Comparison of ENCODE assay signal across 1 mouse cellular context in the genomic region with DNA sequence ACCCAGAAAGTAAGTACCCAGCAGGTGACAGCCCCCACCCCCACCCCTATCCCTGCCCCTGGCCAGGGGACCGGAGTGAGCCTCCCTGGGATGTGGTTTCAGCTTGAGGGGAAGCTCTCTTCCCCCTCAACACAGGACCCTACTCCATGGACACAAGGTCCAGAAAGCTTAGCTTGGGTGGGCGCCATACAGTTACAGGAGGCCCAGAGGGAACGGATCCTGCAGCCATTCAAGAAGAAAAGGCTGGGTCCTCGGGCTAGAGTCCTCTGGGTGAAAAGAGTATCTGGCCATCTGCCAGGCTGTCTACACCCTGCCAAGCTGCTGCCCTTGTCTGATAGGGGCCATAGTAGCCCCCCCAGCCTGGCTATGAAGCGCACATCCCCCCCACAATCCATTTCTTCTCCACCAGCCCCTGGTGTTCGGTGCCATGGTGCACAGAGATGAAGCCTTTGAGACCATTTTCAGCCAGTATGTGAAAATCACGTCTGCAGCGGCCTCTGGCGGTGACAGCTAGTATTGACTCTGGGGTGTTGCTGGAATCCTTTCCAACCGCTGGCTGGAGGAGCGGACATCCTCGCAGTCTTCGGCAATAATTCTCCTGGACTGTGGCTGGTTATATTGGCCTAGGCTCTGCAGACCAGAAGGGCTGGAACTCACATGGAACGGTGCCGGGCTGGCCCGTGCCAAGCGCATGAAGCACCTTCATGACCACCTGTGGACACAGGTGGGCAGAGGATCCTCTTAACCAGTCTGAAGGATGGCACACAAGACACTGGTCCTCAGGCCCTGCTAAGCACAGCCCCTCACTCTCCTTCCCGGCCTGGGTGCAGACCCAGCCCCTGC.
TF ChIP-seq lines count a peak whose summit lies in the region.

No protein-coding gene starts in this region.

TF ChIP-seq in C2C12, 6 proteins besides CTCF, POLR2A, EP300 and RAD21 (continued from another document):
- TF ChIP-seq MAX (IDR thresholded peaks at IDR 0.05) (no peak), USF1 (IDR thresholded peaks at IDR 0.05; ENCODE audit: low read depth) (no peak), MYOG (IDR thresholded peaks at IDR 0.05; ENCODE audit: control insufficient read depth, extremely low read depth, insufficient read length) (no peak), MYOD1 (IDR thresholded peaks at IDR 0.05; ENCODE audit: control insufficient read depth, insufficient read length, low read depth) (no peak), CEBPB (IDR thresholded peaks at IDR 0.05; ENCODE audit: low read depth) (no peak)
TF ChIP-seq in C2C12: peak in this region for 0.
